Mouse (Mus musculus): ENCODE results near the gene Ankrd11. TPM values are rescaled to one million over a fixed set of nuclear protein-coding genes. Genes with fewer than 3 reads are reported as not detected.

The Ankrd11 gene
- 237 to 258 TPM (median 251 TPM) in 4 replicates for total RNA-seq (2023; ENCODE audit: inconsistent age)

DNA sequence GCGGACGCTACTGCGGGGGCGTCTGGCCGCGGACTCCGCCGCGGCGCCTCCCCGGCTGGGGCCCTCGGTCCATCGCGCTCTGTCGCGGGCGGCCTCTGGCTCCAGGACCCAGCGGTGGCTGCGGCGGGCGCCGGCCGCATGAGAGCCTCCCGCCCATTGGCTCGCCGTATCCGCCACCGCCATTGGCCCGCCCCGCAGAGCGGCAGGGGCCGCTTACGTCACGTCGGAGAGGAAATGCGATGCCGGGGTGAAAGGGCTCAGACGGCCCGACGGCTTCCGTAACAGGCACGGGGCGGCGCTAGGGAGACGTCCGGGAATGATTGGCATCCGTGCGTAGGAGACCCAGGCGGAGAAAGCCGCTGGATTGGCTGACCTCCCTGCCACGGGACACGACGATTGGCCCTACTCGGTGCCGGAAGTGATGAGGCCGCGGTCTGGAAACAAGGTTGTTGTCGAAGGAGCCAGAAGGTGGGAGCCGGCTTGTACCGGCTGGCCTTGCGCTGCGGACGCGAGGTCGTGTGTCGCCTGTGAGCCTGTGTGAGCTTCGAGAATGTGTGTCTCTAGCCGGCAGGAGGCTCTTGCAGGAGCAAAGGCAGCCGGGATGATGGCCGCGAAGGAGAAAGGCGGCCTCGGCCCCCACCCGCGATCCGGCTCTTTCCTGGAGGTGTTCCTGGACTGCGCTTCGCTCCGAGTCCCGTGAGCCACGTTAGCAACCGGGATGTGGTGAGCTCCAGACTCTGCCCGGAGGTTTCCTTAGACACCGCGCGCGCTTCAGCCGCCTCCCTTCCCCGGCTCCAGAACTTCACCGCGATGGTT lies at the start of gene Ankrd11:
Gene Ankrd11 (minus strand): TSS at position 120 of the 816 bp plus-strand sequence.

DNA sequence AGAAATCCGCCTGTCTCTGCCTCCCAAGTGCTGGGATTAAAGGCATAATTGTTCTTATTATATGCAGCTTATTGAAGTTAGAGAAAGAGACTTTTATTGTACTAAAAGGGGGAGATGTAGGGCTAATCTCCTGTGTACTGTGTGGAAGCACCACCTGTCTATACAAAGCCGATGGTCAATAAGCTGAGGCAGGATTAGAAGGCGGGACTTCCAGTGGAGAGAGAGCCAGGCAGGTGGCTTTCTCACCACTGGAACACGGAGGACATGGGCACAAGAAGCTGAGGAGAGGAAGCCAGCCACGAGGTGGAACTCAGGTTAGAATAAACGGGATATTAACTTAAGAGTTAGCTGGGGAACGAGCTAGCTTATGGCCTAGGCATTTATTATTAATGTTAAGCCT lies 20.6 kb upstream of the Ankrd11 start, which contains the start of gene Spg7:
Gene Spg7 (plus strand): TSS at position 222 of the 400 bp plus-strand sequence.

DNA sequence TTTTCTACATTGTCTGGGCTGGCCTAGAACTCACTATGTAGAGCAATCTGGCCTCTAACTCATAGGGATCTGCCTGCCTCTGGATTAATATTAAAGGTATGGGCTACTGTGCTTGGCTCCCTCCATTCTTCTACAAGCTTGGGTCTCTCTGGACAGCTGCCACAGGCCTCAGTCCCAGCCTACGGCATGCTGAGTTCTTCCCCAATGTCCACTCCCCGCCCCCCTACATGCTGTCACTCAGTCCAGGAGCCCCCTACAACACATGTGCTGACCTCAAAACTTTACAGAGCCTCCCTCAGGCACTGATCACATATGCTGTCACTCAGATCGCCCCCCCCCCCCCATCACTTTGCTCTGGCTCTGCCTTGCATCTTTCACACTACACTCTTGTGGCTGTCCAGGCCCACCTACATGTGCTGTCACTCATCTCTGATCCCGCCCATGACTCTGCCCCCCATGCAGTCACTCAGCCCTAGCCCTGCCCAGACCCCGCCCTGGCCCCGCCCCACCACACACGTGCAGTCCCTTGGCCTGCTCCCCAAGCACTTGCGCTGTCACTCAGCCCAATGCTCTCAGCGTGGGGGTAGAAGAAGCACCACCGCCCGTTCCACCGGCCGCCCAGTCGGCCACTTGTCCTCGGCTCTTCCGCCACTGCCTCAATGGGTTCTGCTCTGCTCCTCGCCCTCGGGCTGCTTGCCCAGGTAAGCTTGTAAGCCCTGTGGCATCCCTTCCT lies 194.1 kb downstream of the Ankrd11 start, which contains the start of gene Cdh15:
Gene Cdh15 (plus strand): TSS at position 138 of the 733 bp plus-strand sequence.

Other genes starting within 250 kb of the Ankrd11 start
- 0.16 TPM in 1 of 4 replicates, not detected in the others for gene Cdh15, start 194.3 kb downstream of the Ankrd11 start, total RNA-seq (2023; ENCODE audit: inconsistent age)
- 66.4 to 77.6 TPM (median 72.2 TPM) in 4 replicates for gene Spg7, start 20.7 kb upstream of the Ankrd11 start, total RNA-seq (2023; ENCODE audit: inconsistent age)
- gene Rpl13, start 60.1 kb upstream of the Ankrd11 start, total RNA-seq (2023; ENCODE audit: inconsistent age): 1,462 to 1,535 TPM (median 1,482 TPM) in 4 replicates
- not detected in 4 replicates for gene Cpne7, start 75.1 kb upstream of the Ankrd11 start, total RNA-seq (2023; ENCODE audit: inconsistent age)
- gene Sult5a1, start 116.0 kb upstream of the Ankrd11 start, total RNA-seq (2023; ENCODE audit: inconsistent age): not detected in 4 replicates
- gene Dpep1, start 144.0 kb upstream of the Ankrd11 start, total RNA-seq (2023; ENCODE audit: inconsistent age): not detected in 4 replicates
- 66.8 to 158 TPM (median 72.6 TPM) in 4 replicates for gene Chmp1a, start 170.5 kb upstream of the Ankrd11 start, total RNA-seq (2023; ENCODE audit: inconsistent age)
- gene Spata33, start 170.6 kb upstream of the Ankrd11 start, total RNA-seq (2023; ENCODE audit: inconsistent age): 0.12 to 0.19 TPM in 2 of 4 replicates, not detected in the others
- gene Cdk10, start 182.6 kb upstream of the Ankrd11 start, total RNA-seq (2023; ENCODE audit: inconsistent age): 60.9 to 68.8 TPM (median 67.4 TPM) in 4 replicates
- 13.4 to 14.4 TPM (median 13.8 TPM) in 4 replicates for gene Spata2l, start 194.0 kb upstream of the Ankrd11 start, total RNA-seq (2023; ENCODE audit: inconsistent age)
- 29.1 to 40.7 TPM (median 32.4 TPM) in 4 replicates for gene Zfp276, start 211.9 kb upstream of the Ankrd11 start, total RNA-seq (2023; ENCODE audit: inconsistent age)
- gene Vps9d1, start 212.1 kb upstream of the Ankrd11 start, total RNA-seq (2023; ENCODE audit: inconsistent age): 37.3 to 41.9 TPM (median 38.8 TPM) in 4 replicates